Mouse (Mus musculus): Measurements from ENCODE around the gene Rfc4.

Rfc4 gene

GRCm38 (mm10) chr16:23114339-23115171 is 13.0 kb downstream of the Rfc4 start:
- H3K36me3 ChIP-seq (ENCODE audit: control insufficient read depth, insufficient read depth, low read length, poor library complexity, severe bottlenecking) = peaks cover 33% of the 10 kb centered on the region
- H3K27me3 ChIP-seq (ENCODE audit: control insufficient read depth, insufficient read depth, low read length, poor library complexity, severe bottlenecking) = no peaks in the 10 kb centered on the region
- no peak for DNase-seq (ENCODE audit: low read depth, low spot score)

GRCm38 (mm10) chr16:23113903-23114302 is 13.6 kb downstream of the Rfc4 start:
- DNase-seq (ENCODE audit: low read depth, low spot score) = no peak
- Histone ChIP-seq H3K36me3 (ENCODE audit: control insufficient read depth, insufficient read depth, low read length, poor library complexity, severe bottlenecking) (peaks cover 37% of the 10 kb centered on the region), H3K27me3 (ENCODE audit: control insufficient read depth, insufficient read depth, low read length, poor library complexity, severe bottlenecking) (no peaks in the 10 kb centered on the region)

- DNase-seq (ENCODE audit: low read depth, low spot score) = no peak
- H3K27me3 ChIP-seq (ENCODE audit: control insufficient read depth, insufficient read depth, low read length, poor library complexity, severe bottlenecking) = no peaks in the 10 kb centered on the region
- peaks cover 38% of the 10 kb centered on the region for H3K36me3 ChIP-seq (ENCODE audit: control insufficient read depth, insufficient read depth, low read length, poor library complexity, severe bottlenecking)
These were observed 14.6 kb downstream of the Rfc4 start for GRCm38 (mm10) chr16:23112861-23113435.

GRCm38 (mm10) chr16:23112348-23112747 is 15.2 kb downstream of the Rfc4 start:
- H3K27me3 ChIP-seq (ENCODE audit: control insufficient read depth, insufficient read depth, low read length, poor library complexity, severe bottlenecking) = no peaks in the 10 kb centered on the region
- no peak for DNase-seq (ENCODE audit: low read depth, low spot score)
- H3K36me3 ChIP-seq (ENCODE audit: control insufficient read depth, insufficient read depth, low read length, poor library complexity, severe bottlenecking) = peaks cover 38% of the 10 kb centered on the region

- no peak for DNase-seq (ENCODE audit: low read depth, low spot score)
- H3K27me3 ChIP-seq (ENCODE audit: control insufficient read depth, insufficient read depth, low read length, poor library complexity, severe bottlenecking) = no peaks in the 10 kb centered on the region; the same call in 1 of the 2 replicates
- peaks cover 36% of the 10 kb centered on the region for H3K36me3 ChIP-seq (ENCODE audit: control insufficient read depth, insufficient read depth, low read length, poor library complexity, severe bottlenecking)
These were observed 17.9 kb downstream of the Rfc4 start for GRCm38 (mm10) chr16:23109350-23110280.

GRCm38 (mm10) chr16:23108943-23109342 is 18.6 kb downstream of the Rfc4 start:
- no peak for DNase-seq (ENCODE audit: low read depth, low spot score)
- peaks cover 33% of the 10 kb centered on the region for H3K36me3 ChIP-seq (ENCODE audit: control insufficient read depth, insufficient read depth, low read length, poor library complexity, severe bottlenecking)

GRCm38 (mm10) chr16:23107946-23108759 is 19.4 kb downstream of the Rfc4 start:
- Histone ChIP-seq H3K36me3 (ENCODE audit: control insufficient read depth, insufficient read depth, low read length, poor library complexity, severe bottlenecking) (peaks cover 30% of the 10 kb centered on the region), H3K27me3 (ENCODE audit: control insufficient read depth, insufficient read depth, low read length, poor library complexity, severe bottlenecking) (no peaks in the 10 kb centered on the region; the same call in 1 of the 2 replicates)
- peak; percentile 79 for DNase-seq (ENCODE audit: low read depth, low spot score)

More at GRCm38 (mm10) chr16:23108943-23109342, 18.6 kb downstream of the Rfc4 start:
- H3K27me3 ChIP-seq (ENCODE audit: control insufficient read depth, insufficient read depth, low read length, poor library complexity, severe bottlenecking) = no peaks in the 10 kb centered on the region; the same call in 1 of the 2 replicates

- peak; percentile 95 for DNase-seq (ENCODE audit: low read depth, low spot score)
- peaks cover 23% of the 10 kb centered on the region for H3K36me3 ChIP-seq (ENCODE audit: control insufficient read depth, insufficient read depth, low read length, poor library complexity, severe bottlenecking)
- no peaks in the 10 kb centered on the region; the same call in 1 of the 2 replicates for H3K27me3 ChIP-seq (ENCODE audit: control insufficient read depth, insufficient read depth, low read length, poor library complexity, severe bottlenecking)
These were observed 20.1 kb downstream of the Rfc4 start, which contains the start of gene Eif4a2 for GRCm38 (mm10) chr16:23107231-23107942. TSS of gene Eif4a2 (plus strand) at chr16:23107444.

GRCm38 (mm10) chr16:23106121-23106520 is 21.4 kb downstream of the Rfc4 start:
- no peaks in the 10 kb centered on the region; the same call in 1 of the 2 replicates for H3K27me3 ChIP-seq (ENCODE audit: control insufficient read depth, insufficient read depth, low read length, poor library complexity, severe bottlenecking)
- peaks cover 13% of the 10 kb centered on the region for H3K36me3 ChIP-seq (ENCODE audit: control insufficient read depth, insufficient read depth, low read length, poor library complexity, severe bottlenecking)
- no peak for DNase-seq (ENCODE audit: low read depth, low spot score)

GRCm38 (mm10) chr16:23103841-23104240 is 23.7 kb downstream of the Rfc4 start:
- H3K36me3 ChIP-seq (ENCODE audit: control insufficient read depth, insufficient read depth, low read length, poor library complexity, severe bottlenecking) = peaks cover 2% of the 10 kb centered on the region
- DNase-seq (ENCODE audit: low read depth, low spot score) = peak; percentile 30
- H3K27me3 ChIP-seq (ENCODE audit: control insufficient read depth, insufficient read depth, low read length, poor library complexity, severe bottlenecking) = no peaks in the 10 kb centered on the region; the same call in 1 of the 2 replicates

- H3K27me3 ChIP-seq (ENCODE audit: control insufficient read depth, insufficient read depth, low read length, poor library complexity, severe bottlenecking) = no peaks in the 10 kb centered on the region; the same call in 1 of the 2 replicates
- H3K36me3 ChIP-seq (ENCODE audit: control insufficient read depth, insufficient read depth, low read length, poor library complexity, severe bottlenecking) = no peaks in the 10 kb centered on the region
- no peak for DNase-seq (ENCODE audit: low read depth, low spot score)
These were observed 24.3 kb downstream of the Rfc4 start for GRCm38 (mm10) chr16:23103038-23103745.

- no peak for DNase-seq (ENCODE audit: low read depth, low spot score)
- H3K27me3 ChIP-seq (ENCODE audit: control insufficient read depth, insufficient read depth, low read length, poor library complexity, severe bottlenecking) = no peaks in the 10 kb centered on the region; the same call in 1 of the 2 replicates
- no peaks in the 10 kb centered on the region for H3K36me3 ChIP-seq (ENCODE audit: control insufficient read depth, insufficient read depth, low read length, poor library complexity, severe bottlenecking)
These were observed 25.0 kb downstream of the Rfc4 start for GRCm38 (mm10) chr16:23102340-23103037.
